Mouse (Mus musculus) embryonic facial prominence, embryonic 13.5 days (tissue): ENCODE measurements around the gene Nfya. TPM values are rescaled to one million over a fixed set of nuclear protein-coding genes. Genes with fewer than 3 reads are reported as not detected.
A peak's percentile ranks its signal among the peaks of the same experiment; 100 is the strongest.

Experiments
- ATAC-seq: fragments of 200-750 bp; cut with Nextera tagmentation; 2 replicates; pipeline ENCODE4 v1.8.0; 2017; ENCODE audit warnings: low read depth; ENCODE audit not compliant: insufficient number of reproducible peaks, insufficient read depth, low FRiP score, low TSS enrichment
- H3K27ac ChIP-seq: fragments of 300-500 bp; sonication (generic); 2 replicates; pipeline ENCODE4 v1.5.1; 2015; ENCODE audit warnings: moderate library complexity, mild to moderate bottlenecking, inconsistent platforms
- H3K27me3 ChIP-seq: fragments of 300-500 bp; sonication (generic); 2 replicates; pipeline ENCODE4 v1.6.1; 2015; ENCODE audit warnings: mild to moderate bottlenecking, inconsistent platforms
- H3K36me3 ChIP-seq: fragments of 300-500 bp; sonication (generic); 2 replicates; pipeline ENCODE4 v1.6.1; 2015; ENCODE audit warnings: mild to moderate bottlenecking, inconsistent platforms
- H3K4me1 ChIP-seq: fragments of 300-500 bp; sonication (generic); 2 replicates; pipeline ENCODE4 v1.6.1; 2015; ENCODE audit warnings: inconsistent platforms
- H3K4me2 ChIP-seq: fragments of 300-500 bp; sonication (generic); 2 replicates; pipeline ENCODE4 v1.6.1; 2015; ENCODE audit warnings: moderate library complexity, mild to moderate bottlenecking, inconsistent platforms
- H3K4me3 ChIP-seq: fragments of 300-500 bp; sonication (generic); 2 replicates; pipeline ENCODE4 v1.5.1; 2015; ENCODE audit warnings: mild to moderate bottlenecking, inconsistent platforms
- H3K9ac ChIP-seq: fragments of 300-500 bp; sonication (generic); 2 replicates; pipeline ENCODE4 v1.6.1; 2015; ENCODE audit warnings: mild to moderate bottlenecking, inconsistent platforms
- H3K9me3 ChIP-seq: fragments of 300-500 bp; sonication (generic); 2 replicates; pipeline ENCODE4 v1.6.1; 2016; ENCODE audit warnings: inconsistent platforms
- WGBS: fragments of 180-500 bp; shearing (Covaris S2); methylation state at CpG from one replicate; pipeline ENCODE4 v1.1.7; 2015; ENCODE audit warnings: mixed read lengths; 5-methylcytosine and 5-hydroxymethylcytosine counted together
- polyA plus RNA-seq: library from polyadenylated mRNA; unstranded; fragments of >200 nt; fragmentation: Nextera tagmentation; extraction: Ambion mirVana; gene quantifications from 2 replicates; pipeline ENCODE4 v1.2.1, GENCODE M21; 2015

The Nfya gene
- polyA plus RNA-seq, 1 experiment from 2014 or later: 16.0 TPM

DNA sequence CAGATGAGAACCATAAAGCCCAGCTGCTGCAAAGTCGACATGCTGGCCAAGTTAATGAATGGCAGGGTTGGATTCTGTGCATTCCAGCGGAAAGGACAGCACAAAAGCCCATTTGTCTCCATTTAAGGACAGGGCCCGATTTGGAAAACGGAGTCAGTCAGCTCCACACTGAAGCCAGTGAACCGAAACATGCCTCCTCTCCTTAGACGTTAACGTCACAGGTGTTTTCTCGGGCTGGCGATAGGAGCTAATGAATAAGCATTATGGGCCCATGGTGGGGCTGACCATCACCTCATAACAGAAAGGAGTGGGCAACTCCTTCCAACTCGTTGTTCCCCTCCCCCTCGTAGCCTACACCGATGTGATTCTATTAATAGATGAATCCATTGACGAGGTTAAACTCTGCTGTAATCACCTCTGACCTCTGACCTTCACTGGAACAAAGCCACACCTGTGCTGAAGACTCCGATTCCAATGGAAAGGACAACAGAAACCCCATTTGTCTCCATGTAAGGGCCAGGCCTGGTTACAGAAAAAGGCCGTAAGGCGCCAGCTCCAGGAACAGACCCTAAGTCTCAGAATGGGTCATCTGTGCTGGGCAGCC, 33.9 kb upstream of the Nfya start:
- no peak overlapping the region for H3K9ac ChIP-seq
- no peaks in the 10 kb centered on the region for H3K4me1 ChIP-seq
- ATAC-seq: no peak
- no peak overlapping the region for H3K4me3 ChIP-seq
- H3K4me2 ChIP-seq: no peak overlapping the region
- H3K27me3 ChIP-seq: no peaks in the 10 kb centered on the region
- no peaks in the 10 kb centered on the region for H3K9me3 ChIP-seq
- no peak overlapping the region for H3K27ac ChIP-seq
- no peaks in the 10 kb centered on the region for H3K36me3 ChIP-seq
- WGBS: 58% methylated on average over 16 of the region's 16 CpGs

DNA sequence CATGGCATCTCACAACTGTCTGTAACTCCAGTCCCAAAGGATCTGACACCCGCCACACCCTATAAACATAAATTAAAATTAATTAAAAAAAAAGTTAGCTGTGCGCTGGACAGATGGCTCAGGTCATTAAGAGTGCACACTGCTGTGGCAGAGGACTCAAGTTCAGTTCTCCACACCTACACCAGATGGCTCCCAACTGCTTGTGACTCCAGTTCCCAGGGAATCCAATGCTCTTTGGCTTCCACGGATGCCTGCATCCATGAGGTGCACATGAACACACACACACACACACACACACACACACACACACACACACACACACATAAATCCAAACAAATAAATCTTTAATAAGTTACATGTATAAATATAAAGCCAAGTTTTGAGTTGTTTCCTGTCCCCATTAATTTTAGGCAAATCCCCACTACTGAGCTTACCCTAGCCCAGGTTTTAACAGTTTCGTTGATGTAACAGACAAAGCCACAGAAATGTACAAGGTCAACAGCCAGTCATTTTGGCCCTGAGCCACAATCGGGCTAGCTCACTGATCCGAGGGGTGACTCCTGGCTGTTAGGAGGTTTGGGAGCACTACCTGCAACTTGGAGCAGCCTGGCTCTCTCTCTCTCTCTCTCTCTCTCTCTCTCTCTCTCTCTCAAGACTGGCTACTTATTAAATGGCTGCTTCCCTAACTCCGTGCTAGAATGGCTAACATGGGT, 33.2 kb upstream of the Nfya start:
- H3K9me3 ChIP-seq: no peaks in the 10 kb centered on the region
- no peaks in the 10 kb centered on the region for H3K27me3 ChIP-seq
- no peak overlapping the region for H3K4me3 ChIP-seq
- no peak for ATAC-seq
- H3K27ac ChIP-seq: no peak overlapping the region
- no peaks in the 10 kb centered on the region for H3K4me1 ChIP-seq
- no peak overlapping the region for H3K4me2 ChIP-seq
- no peaks in the 10 kb centered on the region for H3K36me3 ChIP-seq
- WGBS: 81% methylated on average over 7 of the region's 7 CpGs
- no peak overlapping the region for H3K9ac ChIP-seq

DNA sequence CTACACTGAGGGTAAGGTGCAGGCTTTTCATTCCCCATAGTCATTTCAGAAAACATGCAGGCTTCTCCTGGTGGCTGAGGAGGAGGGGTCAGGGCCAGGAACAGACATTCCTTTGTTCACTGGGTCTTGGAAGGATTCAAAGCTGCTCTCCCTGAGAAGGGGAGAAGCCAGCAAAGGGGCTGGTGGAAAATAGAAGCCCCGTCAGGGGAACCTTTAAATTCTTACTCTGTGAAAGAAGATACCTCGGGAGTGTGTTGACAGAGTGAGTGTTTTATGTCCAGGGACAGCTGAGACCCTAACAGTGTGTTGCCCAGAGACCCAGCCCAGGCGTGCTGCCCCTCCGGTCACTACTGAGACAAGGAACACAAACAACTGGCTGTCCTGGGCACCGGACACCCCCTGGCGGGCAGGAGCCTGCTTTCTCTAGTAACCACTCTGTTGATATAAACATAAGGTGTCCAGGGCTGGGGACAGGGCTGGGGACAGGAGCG, 27.8 kb upstream of the Nfya start:
- no peak overlapping the region for H3K4me2 ChIP-seq
- H3K9me3 ChIP-seq: no peaks in the 10 kb centered on the region
- no peaks in the 10 kb centered on the region for H3K27me3 ChIP-seq
- WGBS: 19% methylated on average over 7 of the region's 7 CpGs
- H3K4me1 ChIP-seq: peaks cover 15% of the 10 kb centered on the region
- no peak overlapping the region for H3K4me3 ChIP-seq
- peak; percentile 50; the same call in 1 of the 2 replicates for ATAC-seq
- H3K36me3 ChIP-seq: no peaks in the 10 kb centered on the region
- H3K27ac ChIP-seq: peak overlapping the region; percentile 75
- H3K9ac ChIP-seq: no peak overlapping the region

DNA sequence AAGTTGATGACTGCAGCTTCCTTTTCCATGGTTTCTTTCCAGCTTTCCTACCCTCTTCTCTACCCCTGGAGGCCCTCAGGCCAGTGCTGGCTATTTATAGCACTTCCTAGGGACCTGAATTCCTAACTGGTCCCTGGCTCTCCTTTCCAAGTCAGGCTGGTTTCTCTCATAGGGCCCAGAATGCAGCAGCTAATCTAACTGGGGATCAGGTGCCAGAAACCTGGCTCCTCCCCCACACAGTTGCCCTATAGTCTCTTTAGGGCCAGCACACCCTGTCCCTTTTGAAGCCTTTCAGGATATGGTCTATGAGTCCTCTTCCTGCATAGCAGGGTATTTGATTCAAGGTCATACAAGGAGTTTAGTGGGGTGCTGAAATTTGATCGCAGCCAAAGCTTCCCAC, 26.8 kb upstream of the Nfya start:
- H3K4me2 ChIP-seq: no peak overlapping the region
- H3K27me3 ChIP-seq: no peaks in the 10 kb centered on the region
- no peaks in the 10 kb centered on the region for H3K9me3 ChIP-seq
- ATAC-seq: no peak
- H3K9ac ChIP-seq: no peak overlapping the region
- H3K36me3 ChIP-seq: no peaks in the 10 kb centered on the region
- H3K27ac ChIP-seq: no peak overlapping the region
- 74% methylated on average over 1 of the region's 1 CpGs for WGBS
- peaks cover 15% of the 10 kb centered on the region for H3K4me1 ChIP-seq
- H3K4me3 ChIP-seq: no peak overlapping the region

DNA sequence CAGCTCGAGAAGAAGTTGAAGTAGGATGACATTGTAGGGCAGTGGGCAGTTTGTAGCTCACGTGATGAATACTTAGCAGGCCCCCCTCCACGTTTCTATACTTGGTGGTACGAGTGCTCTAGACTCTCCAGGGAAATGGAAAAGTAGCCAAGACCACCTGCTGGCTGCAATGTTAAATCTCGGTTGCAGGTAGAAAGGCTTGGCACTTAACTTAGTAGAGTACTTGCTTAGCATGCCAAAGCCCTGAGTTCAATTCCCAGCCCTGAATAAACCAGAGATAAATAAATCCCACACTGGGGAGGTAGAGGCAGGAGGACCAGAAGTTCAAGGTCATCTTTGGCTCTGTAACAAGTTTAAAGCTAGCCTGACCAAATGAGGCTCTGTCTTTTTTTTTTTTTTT, 24.8 kb upstream of the Nfya start:
- Histone ChIP-seq H3K9me3 (no peaks in the 10 kb centered on the region), H3K27ac (no peak overlapping the region), H3K4me2 (no peak overlapping the region), H3K4me1 (peaks cover 15% of the 10 kb centered on the region), H3K4me3 (no peak overlapping the region), H3K36me3 (no peaks in the 10 kb centered on the region), H3K9ac (no peak overlapping the region), H3K27me3 (no peaks in the 10 kb centered on the region)
- 81% methylated on average over 5 of the region's 5 CpGs for WGBS
- ATAC-seq: no peak

DNA sequence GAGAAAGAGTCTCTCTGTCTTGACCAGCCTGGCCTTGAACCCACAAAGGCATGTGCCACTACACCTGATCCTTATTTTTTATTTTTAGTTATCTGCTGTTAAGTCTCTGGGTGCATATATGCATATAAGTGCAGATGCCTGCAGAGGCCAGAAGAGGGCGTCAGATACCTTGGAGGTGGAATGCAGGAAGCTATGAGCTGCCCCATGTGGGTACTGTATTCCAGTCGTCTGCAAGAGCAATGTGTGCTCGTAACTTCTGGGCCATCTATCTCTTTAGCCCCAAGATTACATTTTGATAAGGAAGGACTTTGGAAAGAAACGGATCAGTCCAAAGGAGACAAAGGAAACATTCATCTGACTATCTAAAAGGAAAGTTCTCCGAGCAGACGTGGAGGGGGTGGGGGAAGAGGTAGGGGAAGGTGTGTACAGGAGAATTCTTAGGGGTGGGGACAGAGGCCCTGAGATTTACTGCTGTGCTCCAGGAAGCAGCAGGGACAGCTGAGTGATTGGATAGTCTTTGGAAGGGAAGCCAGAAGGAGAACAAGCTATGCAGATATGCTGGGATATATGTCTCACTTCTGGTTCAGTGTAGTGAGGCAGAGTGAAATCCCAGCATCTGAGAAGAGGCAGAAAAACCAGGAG, 24.1 kb upstream of the Nfya start:
- H3K9ac ChIP-seq: no peak overlapping the region
- no peaks in the 10 kb centered on the region for H3K36me3 ChIP-seq
- H3K27ac ChIP-seq: no peak overlapping the region
- H3K4me3 ChIP-seq: no peak overlapping the region
- H3K4me1 ChIP-seq: peaks cover 15% of the 10 kb centered on the region
- no peak overlapping the region for H3K4me2 ChIP-seq
- H3K9me3 ChIP-seq: no peaks in the 10 kb centered on the region
- H3K27me3 ChIP-seq: no peaks in the 10 kb centered on the region
- ATAC-seq: no peak
- WGBS: 60% methylated on average over 6 of the region's 6 CpGs

DNA sequence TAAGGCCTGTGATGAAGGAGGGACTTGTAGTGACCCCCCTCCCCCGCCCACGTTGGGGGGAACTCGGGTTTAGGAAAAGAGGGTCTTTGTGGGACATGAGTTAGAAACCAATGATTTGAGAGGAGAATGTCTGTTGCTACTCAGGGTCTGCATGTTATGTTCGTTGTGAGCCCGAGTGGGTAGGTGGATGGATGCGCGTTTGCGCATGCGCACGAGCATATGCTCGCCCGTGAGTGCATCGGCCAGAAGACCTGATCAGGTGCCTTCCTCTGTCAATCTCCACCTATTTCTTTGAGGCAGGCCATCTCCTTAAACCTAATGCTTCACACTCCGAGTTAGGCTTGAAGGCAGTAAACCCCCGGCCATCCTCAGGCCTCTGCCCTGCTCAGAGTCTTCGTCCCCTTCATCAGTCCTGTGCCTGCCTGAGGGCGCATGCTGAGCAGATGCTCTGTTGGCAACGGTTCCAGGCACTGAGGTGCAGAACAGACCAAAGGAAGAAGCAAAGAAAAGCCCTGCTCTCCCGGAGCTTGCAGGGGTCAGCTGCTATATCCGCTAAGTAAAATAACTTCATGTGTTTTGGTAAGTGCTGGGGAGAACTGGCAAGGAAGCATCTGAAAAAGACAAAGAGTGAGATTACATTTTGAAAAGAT, 23.4 kb upstream of the Nfya start:
- H3K27ac ChIP-seq: no peak overlapping the region
- H3K4me1 ChIP-seq: peaks cover 17% of the 10 kb centered on the region
- H3K36me3 ChIP-seq: no peaks in the 10 kb centered on the region
- no peaks in the 10 kb centered on the region for H3K27me3 ChIP-seq
- H3K9me3 ChIP-seq: no peaks in the 10 kb centered on the region
- H3K9ac ChIP-seq: no peak overlapping the region
- no peak overlapping the region for H3K4me3 ChIP-seq
- WGBS: 69% methylated on average over 20 of the region's 20 CpGs
- ATAC-seq: no peak
- H3K4me2 ChIP-seq: no peak overlapping the region

DNA sequence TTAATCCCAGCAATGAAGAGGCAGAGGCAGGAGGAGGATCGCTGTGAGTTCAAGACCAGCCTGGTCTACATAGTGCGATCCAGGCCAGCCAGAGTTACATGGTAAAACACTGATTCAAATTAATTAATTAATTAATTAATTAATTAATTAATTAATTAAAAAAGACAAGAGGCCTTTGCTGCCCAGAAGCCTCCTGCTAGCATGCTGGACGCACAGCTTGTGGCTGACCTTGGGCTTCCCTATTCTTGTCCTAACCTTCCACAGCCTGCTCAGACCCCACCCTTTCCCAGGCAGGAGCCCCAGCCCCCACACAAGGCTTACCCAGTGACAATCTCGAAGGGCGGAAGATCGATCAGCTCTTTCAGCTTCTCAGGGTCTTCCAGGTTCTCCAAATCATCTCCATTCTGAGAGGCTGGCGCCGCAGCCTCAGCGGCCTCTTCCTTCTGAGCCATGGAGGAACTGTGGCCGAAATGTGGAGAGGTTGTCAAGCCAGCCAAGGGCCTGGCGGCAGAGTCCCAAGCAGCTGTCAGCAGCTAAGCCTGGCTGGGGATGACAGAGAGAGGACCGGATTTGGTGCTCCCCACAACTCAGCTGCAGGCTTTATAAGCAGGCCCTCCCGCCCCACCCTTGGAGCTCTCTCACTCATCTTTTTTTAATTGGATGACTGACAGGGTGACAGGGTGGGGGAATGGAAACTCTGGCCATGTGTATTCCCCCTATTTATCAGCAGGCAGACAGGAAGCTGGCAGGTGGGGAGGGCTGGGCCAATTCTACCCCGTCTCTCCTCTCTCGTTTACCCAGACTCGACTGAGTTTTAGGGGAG, 22.7 kb upstream of the Nfya start, which contains the start of gene Apobec2:
Apobec2 (minus strand) TSS at position 773 of the 823 bp plus-strand sequence.
- Histone ChIP-seq H3K36me3 (no peaks in the 10 kb centered on the region), H3K27ac (no peak within 1 kb of the TSS), H3K9ac (no peak within 1 kb of the TSS; the same call in 1 of the 2 replicates), H3K27me3 (no peaks in the 10 kb centered on the region), H3K4me1 (peaks cover 15% of the 10 kb centered on the region; the same call in 1 of the 2 replicates), H3K4me3 (no peak within 1 kb of the TSS), H3K9me3 (no peaks in the 10 kb centered on the region), H3K4me2 (no peak within 1 kb of the TSS)
- ATAC-seq: peak; percentile 39; the same call in 1 of the 2 replicates
- 56% methylated on average over 16 of the region's 16 CpGs for WGBS

DNA sequence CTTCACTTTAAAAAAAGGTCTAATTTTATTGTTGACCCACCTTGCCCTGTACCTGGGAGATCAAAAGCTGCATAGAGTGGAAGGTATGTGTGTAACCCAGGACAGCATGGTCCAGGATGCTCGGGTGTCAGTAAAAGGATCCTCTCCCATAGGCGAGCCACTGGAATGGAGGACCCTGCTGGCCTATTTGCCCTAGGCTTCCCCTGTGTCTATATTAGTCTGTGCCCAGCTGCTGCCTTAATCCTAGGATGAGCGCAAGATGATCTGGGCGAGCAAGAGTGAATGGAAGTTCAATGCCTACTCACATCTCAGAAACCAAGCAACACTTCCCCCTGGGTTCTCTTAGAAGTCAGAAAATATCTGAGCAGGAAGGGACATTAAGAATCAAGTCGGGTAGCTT, 21.3 kb upstream of the Nfya start:
- Histone ChIP-seq H3K27me3 (no peaks in the 10 kb centered on the region), H3K36me3 (no peaks in the 10 kb centered on the region), H3K4me3 (no peak overlapping the region), H3K4me2 (no peak overlapping the region), H3K4me1 (peaks cover 15% of the 10 kb centered on the region), H3K27ac (no peak overlapping the region), H3K9ac (no peak overlapping the region), H3K9me3 (no peaks in the 10 kb centered on the region)
- no peak for ATAC-seq
- 65% methylated on average over 5 of the region's 5 CpGs for WGBS

DNA sequence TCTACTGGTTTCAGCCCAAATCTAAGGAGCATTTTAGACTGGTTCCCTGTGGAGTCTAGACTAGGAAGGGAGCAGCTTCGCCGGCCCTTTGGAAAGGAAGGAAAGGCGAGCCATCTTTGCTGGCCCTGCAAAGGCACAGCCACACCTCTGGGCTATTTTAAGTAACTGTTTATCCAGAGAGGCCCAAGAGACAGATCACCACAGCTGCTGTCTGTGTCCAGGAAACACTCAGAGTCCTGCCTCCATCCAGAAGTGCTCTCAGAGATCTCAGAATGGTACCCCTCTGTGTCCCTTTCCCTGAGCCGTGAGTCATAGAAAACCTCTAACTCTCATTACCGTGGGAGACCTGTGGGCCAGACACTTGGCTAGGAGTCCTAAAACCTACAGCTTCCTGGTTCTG, 20.7 kb upstream of the Nfya start:
- no peak for ATAC-seq
- Histone ChIP-seq H3K27me3 (no peaks in the 10 kb centered on the region), H3K9ac (no peak overlapping the region), H3K4me3 (no peak overlapping the region), H3K9me3 (no peaks in the 10 kb centered on the region), H3K4me1 (peaks cover 20% of the 10 kb centered on the region), H3K27ac (0 out of 2 replicates have a peak overlapping the region, but pooled peaks have one; percentile 39), H3K36me3 (no peaks in the 10 kb centered on the region), H3K4me2 (no peak overlapping the region)
- 26% methylated on average over 5 of the region's 5 CpGs for WGBS
